Comparison of ENCODE assay signal across 22 mouse cellular contexts in the genomic region with DNA sequence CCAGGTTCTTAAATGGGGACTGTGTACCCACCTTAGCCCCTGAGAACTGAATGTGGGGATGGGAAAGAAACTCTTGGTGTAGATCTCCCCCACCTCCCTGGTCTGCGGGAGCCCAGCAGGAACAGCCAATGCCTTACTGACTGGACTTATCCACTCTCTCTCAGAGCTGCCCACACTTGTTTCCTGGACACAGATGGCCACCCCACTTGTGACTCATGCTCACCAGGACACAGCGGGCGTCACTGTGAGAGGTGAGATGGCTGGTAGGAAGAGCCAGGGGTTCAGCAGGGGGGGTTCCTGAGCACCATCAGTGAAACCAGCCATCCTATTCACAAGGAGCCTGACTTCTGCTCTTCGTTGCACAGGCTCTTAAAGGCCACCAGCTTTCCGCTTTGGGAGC. TPM values are rescaled to one million over a fixed set of nuclear protein-coding genes. Genes with fewer than 3 reads are reported as not detected.
DNase-seq lines count a peak whose midpoint lies in the region; ATAC-seq and TF ChIP-seq lines count a peak whose summit lies in the region.
"Had no signal": no experiment of that assay in that cellular context is flagged by ENCODE, and none has a peak within 500 bp of the region (broad histone marks: within the 10 kb centered on the region; RNA-seq: fewer than 3 reads in every experiment).

No protein-coding gene starts in this region.

- H3K27me3 ChIP-seq in cerebellum, adult 2 months (ENCODE audit: control insufficient read depth, insufficient read depth, low read length): no peaks in the 10 kb centered on the region
- no peaks in the 10 kb centered on the region for H3K27me3 ChIP-seq in midbrain, postnatal 0 days (ENCODE audit: insufficient read depth, low read length)
- H3K27me3 ChIP-seq: CH12.LX; forebrain, embryonic 13.5 days; heart, embryonic 13.5 days; hindbrain, embryonic 15.5 days had no signal

- no peak for TF ChIP-seq POLR2A in cerebellum, adult 2 months (IDR thresholded peaks at IDR 0.05; ENCODE audit: borderline replicate concordance, insufficient read depth, low read length)

- no peak for TF ChIP-seq CTCF in cerebellum, adult 2 months (IDR thresholded peaks at IDR 0.05; ENCODE audit: borderline replicate concordance, insufficient read depth, low read depth, low read length)
- TF ChIP-seq CTCF in midbrain, postnatal 0 days (IDR thresholded peaks at IDR 0.05): no peak

- ATAC-seq in midbrain, postnatal 0 days (ENCODE audit: low FRiP score): no peak
- ATAC-seq: forebrain, embryonic 13.5 days; forebrain, postnatal 0 days; intestine, embryonic 16.5 days had no signal

- no peak overlapping the region for H3K9ac ChIP-seq in midbrain, postnatal 0 days (replicated peaks; ENCODE audit: low read length, poor library complexity, severe bottlenecking)
- H3K9ac ChIP-seq: forebrain, embryonic 13.5 days; forebrain, postnatal 0 days; heart, embryonic 13.5 days; hindbrain, embryonic 15.5 days had no signal

- no peak overlapping the region for H3K4me3 ChIP-seq in cerebellum, adult 2 months (replicated peaks; ENCODE audit: insufficient read depth, low read depth, low read length)
- H3K4me3 ChIP-seq in midbrain, postnatal 0 days (ENCODE audit: low read depth, low read length): no peak overlapping the region
- H3K4me3 ChIP-seq: embryonic facial prominence, embryonic 10.5 days; forebrain, embryonic 13.5 days; heart, embryonic 13.5 days; hindbrain, embryonic 15.5 days had no signal

- H3K4me2 ChIP-seq in midbrain, postnatal 0 days (ENCODE audit: low read depth, low read length, poor library complexity, severe bottlenecking): no peak overlapping the region
- H3K4me2 ChIP-seq: forebrain, embryonic 13.5 days; heart, embryonic 13.5 days; hindbrain, embryonic 15.5 days had no signal

- DNase-seq in cerebellum, adult 2 months: peak; percentile 39 to 54
- DNase-seq in cerebellum, adult 11 months: no peak
- DNase-seq in cerebellum, postnatal 36 days: peak; percentile 24 to 31
- DNase-seq in cerebellum, postnatal 10 days: no peak
- DNase-seq in right cerebral cortex, adult 18-20 months: peak; percentile 43
- DNase-seq in right cerebral cortex, postnatal 4 days: no peak
- DNase-seq in midbrain, postnatal 0 days (ENCODE audit: low spot score): no peak
- DNase-seq: adrenal gland, adult 2 months; adrenal gland, postnatal 25 days; forebrain, postnatal 0 days; gastrocnemius, postnatal 25 days; heart, adult 11 months; heart, postnatal 36 days; kidney, adult 2 months had no signal

- no peaks in the 10 kb centered on the region for H3K36me3 ChIP-seq in midbrain, postnatal 0 days (ENCODE audit: insufficient read depth, low read length)
- H3K36me3 ChIP-seq: hindbrain, embryonic 15.5 days had no signal

- H3K27ac ChIP-seq in cerebellum, adult 2 months (ENCODE audit: insufficient read depth, low read length): no peak overlapping the region
- no peak overlapping the region for H3K27ac ChIP-seq in midbrain, postnatal 0 days (ENCODE audit: low read depth, low read length)
- H3K27ac ChIP-seq: embryonic facial prominence, embryonic 10.5 days; forebrain, embryonic 13.5 days; heart, embryonic 13.5 days; hindbrain, embryonic 15.5 days had no signal

- peaks cover 40% of the 10 kb centered on the region for H3K4me1 ChIP-seq in cerebellum, adult 2 months (ENCODE audit: control insufficient read depth, insufficient read depth, low read length)
- H3K4me1 ChIP-seq in midbrain, postnatal 0 days (ENCODE audit: insufficient read depth, low read length): no peaks in the 10 kb centered on the region
- H3K4me1 ChIP-seq: embryonic facial prominence, embryonic 10.5 days; forebrain, embryonic 13.5 days; heart, embryonic 13.5 days; hindbrain, embryonic 15.5 days had no signal

- H3K9me3 ChIP-seq in midbrain, postnatal 0 days (ENCODE audit: low read length): no peaks in the 10 kb centered on the region
- H3K9me3 ChIP-seq: embryonic facial prominence, embryonic 10.5 days; forebrain, embryonic 13.5 days; heart, embryonic 13.5 days; hindbrain, embryonic 15.5 days had no signal

- 59% methylated on average over 5 of the region's 5 CpGs for WGBS in cerebellum, adult 2 months
- WGBS in midbrain, postnatal 0 days: 92% methylated on average over 5 of the region's 5 CpGs

RNA-seq across cellular contexts. Expression of a gene that starts 51.8 kb away (rescaled TPM):
- 2.8 and 3.1 TPM in 2 replicates for polyA plus RNA-seq in cerebellum, adult 2 months (2012; rRNA removed)
- 26.1 and 30.5 TPM in 2 replicates for total RNA-seq in midbrain, postnatal 0 days (2014; rRNA removed)
- 1.4 and 2.2 TPM in 2 replicates for polyA plus RNA-seq in midbrain, postnatal 0 days (2015; fragmentation: Nextera tagmentation; extraction: Ambion mirVana)

RNA-seq across cellular contexts. Expression of a gene that starts 54.0 kb away (rescaled TPM):
- polyA plus RNA-seq in cerebellum, adult 2 months (2012; rRNA removed): not detected in 2 replicates
- total RNA-seq in midbrain, postnatal 0 days (2014; rRNA removed): not detected in 2 replicates
- polyA plus RNA-seq in midbrain, postnatal 0 days (2015; fragmentation: Nextera tagmentation; extraction: Ambion mirVana): 0.70 TPM in 1 of 2 replicates, not detected in the other
- total RNA-seq: adrenal gland, adult 2 months; adrenal gland, postnatal 25 days; CH12.LX; forebrain, postnatal 0 days; gastrocnemius, adult 18-20 months; gastrocnemius, postnatal 25 days; heart, postnatal 36 days had no signal
- polyA plus RNA-seq: embryonic facial prominence, embryonic 10.5 days; forebrain, embryonic 13.5 days; forebrain, postnatal 0 days; heart, embryonic 13.5 days; heart, postnatal 0 days; intestine, embryonic 16.5 days; kidney, adult 2 months had no signal

Comparison
In these comparisons a context has a peak if more than half of its experiments do, and no peak if none do; other contexts are left out.
1. DNase-seq: peak in cerebellum, adult 2 months (2 of 2), cerebellum, postnatal 36 days (2 of 2) and right cerebral cortex, adult 18-20 months (single experiment); none in cerebellum, adult 11 months (single experiment), cerebellum, postnatal 10 days (0 of 2), right cerebral cortex, postnatal 4 days (single experiment) and midbrain, postnatal 0 days (single experiment).